Mouse (Mus musculus): ENCODE data around the gene Olfr738. TPM values are rescaled to one million over a fixed set of nuclear protein-coding genes. Genes with fewer than 3 reads are reported as not detected.

Gene Olfr738
- polyA plus RNA-seq (2016; fragmentation: Nextera tagmentation; extraction: Ambion mirVana), result not detected in 2 replicates

DNA sequence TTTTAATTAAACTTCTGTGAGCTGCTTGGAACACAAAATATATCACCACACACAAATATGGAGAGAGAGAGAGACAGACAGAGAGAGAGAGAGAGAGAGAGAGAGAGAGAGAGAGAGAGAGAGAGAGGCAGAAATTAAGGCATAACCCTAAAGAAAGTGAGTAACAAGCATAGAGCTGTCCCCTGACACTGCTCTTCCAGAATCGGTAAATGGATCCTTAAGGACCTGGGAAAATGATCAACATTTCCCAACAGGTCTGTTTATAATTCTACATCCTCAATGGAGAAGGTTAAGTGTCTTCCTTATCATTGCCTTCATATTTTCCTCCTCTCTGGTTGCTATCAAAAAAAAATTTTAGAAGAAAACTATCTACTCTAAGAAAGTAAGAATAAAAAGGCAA lies at the start of gene Olfr738:
TSS of gene Olfr738 (plus strand) at position 301 of the 400 bp plus-strand sequence.
- no peaks in the 10 kb centered on the region for H3K4me1 ChIP-seq
- DNase-seq (ENCODE audit: low spot score), result no peak
- H3K36me3 ChIP-seq, result no peaks in the 10 kb centered on the region
- no peak within 1 kb of the TSS for H3K27ac ChIP-seq (replicated peaks)
- 90% methylated on average over 1 of the region's 1 CpGs for WGBS
- H3K4me3 ChIP-seq, result no peak within 1 kb of the TSS
- no peaks in the 10 kb centered on the region for H3K9me3 ChIP-seq (replicated peaks)
- H3K27me3 ChIP-seq (ENCODE audit: low read depth, poor library complexity, severe bottlenecking), result no peaks in the 10 kb centered on the region

- no peak for DNase-seq (ENCODE audit: low spot score)
- WGBS, result 82% methylated on average over 2 of the region's 2 CpGs
- Histone ChIP-seq H3K9me3 (replicated peaks) (no peaks in the 10 kb centered on the region), H3K4me1 (no peaks in the 10 kb centered on the region), H3K36me3 (no peaks in the 10 kb centered on the region), H3K27me3 (ENCODE audit: low read depth, poor library complexity, severe bottlenecking) (no peaks in the 10 kb centered on the region), H3K27ac (replicated peaks) (no peak within 1 kb of the TSS), H3K4me3 (no peak within 1 kb of the TSS)
Measured at GRCm38 (mm10) chr14:50357593-50357992, 49.8 kb upstream of the Olfr738 start, which contains the start of gene Tlr11. Gene Tlr11 (plus strand): TSS chr14:50357914.

GRCm38 (mm10) chr14:50360480-50360879 lies 46.9 kb upstream of the Olfr738 start:
- 87% methylated on average over 3 of the region's 3 CpGs for WGBS

DNA sequence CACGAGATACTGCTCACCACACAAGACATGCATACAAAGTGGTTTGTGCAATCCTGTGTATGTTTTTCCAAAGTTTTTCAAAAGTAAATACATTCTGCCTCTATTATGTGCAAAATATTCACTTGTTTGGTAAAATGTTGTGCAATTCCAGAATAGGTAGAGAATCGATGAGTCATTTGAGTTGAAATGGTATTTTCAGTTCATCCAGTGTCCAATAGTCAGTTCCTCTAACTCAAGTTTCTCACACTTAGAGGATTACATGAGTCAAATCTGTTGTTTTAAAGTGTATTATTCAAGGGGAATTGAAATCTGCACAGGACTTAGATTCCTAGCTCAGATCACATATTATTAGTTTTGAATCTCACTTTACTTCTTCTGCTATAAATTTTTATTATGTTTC lies 43.8 kb upstream of the Olfr738 start:
- no peaks in the 10 kb centered on the region for H3K4me1 ChIP-seq
- no peaks in the 10 kb centered on the region for H3K27me3 ChIP-seq (ENCODE audit: low read depth, poor library complexity, severe bottlenecking)
- DNase-seq (ENCODE audit: low spot score), result no peak
- no peaks in the 10 kb centered on the region for H3K36me3 ChIP-seq
- no peak overlapping the region for H3K27ac ChIP-seq (replicated peaks)
- H3K9me3 ChIP-seq (replicated peaks), result no peaks in the 10 kb centered on the region
- no peak overlapping the region for H3K4me3 ChIP-seq
- 83% methylated on average over 2 of the region's 2 CpGs for WGBS

More at GRCm38 (mm10) chr14:50360480-50360879, 46.9 kb upstream of the Olfr738 start:
- H3K4me1 ChIP-seq, result no peaks in the 10 kb centered on the region
- H3K4me3 ChIP-seq, result no peak overlapping the region
- H3K27me3 ChIP-seq (ENCODE audit: low read depth, poor library complexity, severe bottlenecking), result no peaks in the 10 kb centered on the region
- DNase-seq (ENCODE audit: low spot score), result no peak
- H3K9me3 ChIP-seq (replicated peaks), result no peaks in the 10 kb centered on the region
- no peaks in the 10 kb centered on the region for H3K36me3 ChIP-seq
- H3K27ac ChIP-seq (replicated peaks), result no peak overlapping the region

DNA sequence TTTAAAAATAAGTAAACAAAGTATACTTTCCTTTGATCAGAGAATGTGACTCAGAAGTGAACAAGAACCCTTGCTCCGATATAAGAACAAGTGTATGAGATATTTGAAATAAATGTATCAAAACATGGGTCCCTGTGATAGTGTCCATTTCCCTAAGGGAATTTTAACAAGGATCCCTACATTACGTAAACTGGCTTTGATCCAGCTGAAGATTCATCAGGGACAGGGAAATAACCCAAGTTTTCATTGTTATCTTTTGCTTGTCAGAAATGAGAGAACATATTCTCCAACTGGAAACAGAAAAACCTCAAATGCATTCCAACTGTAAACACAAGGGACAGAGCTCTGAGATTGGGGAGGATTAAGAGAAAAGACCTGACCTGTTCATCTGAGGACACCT lies 26.5 kb upstream of the Olfr738 start, which contains the start of gene Olfr736:
TSS of gene Olfr736 (plus strand) at position 301 of the 400 bp plus-strand sequence.
- no peaks in the 10 kb centered on the region for H3K36me3 ChIP-seq
- H3K27ac ChIP-seq (replicated peaks), result no peak within 1 kb of the TSS
- DNase-seq (ENCODE audit: low spot score), result no peak
- WGBS, result 89% methylated on average over 2 of the region's 2 CpGs
- no peaks in the 10 kb centered on the region for H3K4me1 ChIP-seq
- H3K9me3 ChIP-seq (replicated peaks), result no peaks in the 10 kb centered on the region
- no peak within 1 kb of the TSS for H3K4me3 ChIP-seq
- no peaks in the 10 kb centered on the region for H3K27me3 ChIP-seq (ENCODE audit: low read depth, poor library complexity, severe bottlenecking)

- no peak within 1 kb of the TSS for H3K27ac ChIP-seq (replicated peaks)
Measured at GRCm38 (mm10) chr14:50418326-50418725, 11.0 kb downstream of the Olfr738 start, which contains the start of gene Olfr739. Gene Olfr739 (plus strand): TSS chr14:50418626.

GRCm38 (mm10) chr14:50445245-50445644 lies 37.9 kb downstream of the Olfr738 start, which contains the start of gene Olfr740:
Gene Olfr740 (plus strand): TSS chr14:50445545.
- 87% methylated on average over 3 of the region's 3 CpGs for WGBS
- Histone ChIP-seq H3K36me3 (no peaks in the 10 kb centered on the region), H3K27me3 (ENCODE audit: low read depth, poor library complexity, severe bottlenecking) (no peaks in the 10 kb centered on the region), H3K27ac (replicated peaks) (no peak within 1 kb of the TSS), H3K4me1 (no peaks in the 10 kb centered on the region), H3K4me3 (no peak within 1 kb of the TSS), H3K9me3 (replicated peaks) (no peaks in the 10 kb centered on the region)
- DNase-seq (ENCODE audit: low spot score), result no peak

More at GRCm38 (mm10) chr14:50418326-50418725, 11.0 kb downstream of the Olfr738 start, which contains the start of gene Olfr739:
- Histone ChIP-seq H3K36me3 (no peaks in the 10 kb centered on the region), H3K4me1 (no peaks in the 10 kb centered on the region), H3K4me3 (no peak within 1 kb of the TSS), H3K27me3 (ENCODE audit: low read depth, poor library complexity, severe bottlenecking) (no peaks in the 10 kb centered on the region), H3K9me3 (replicated peaks) (no peaks in the 10 kb centered on the region)
- WGBS, result 86% methylated on average over 2 of the region's 2 CpGs
- DNase-seq (ENCODE audit: low spot score), result no peak

Other genes with a start within 250 kb of the Olfr738 start
- gene Olfr730, start 219.4 kb upstream of the Olfr738 start, polyA plus RNA-seq (2016; fragmentation: Nextera tagmentation; extraction: Ambion mirVana), result not detected in 2 replicates
- not detected in 2 replicates for gene Olfr731, start 165.7 kb upstream of the Olfr738 start, polyA plus RNA-seq (2016; fragmentation: Nextera tagmentation; extraction: Ambion mirVana)
- not detected in 2 replicates for gene Olfr732, start 123.4 kb upstream of the Olfr738 start, polyA plus RNA-seq (2016; fragmentation: Nextera tagmentation; extraction: Ambion mirVana)
- gene Olfr733, start 106.0 kb upstream of the Olfr738 start, polyA plus RNA-seq (2016; fragmentation: Nextera tagmentation; extraction: Ambion mirVana), result not detected in 2 replicates
- gene Olfr734, start 80.8 kb upstream of the Olfr738 start, polyA plus RNA-seq (2016; fragmentation: Nextera tagmentation; extraction: Ambion mirVana), result not detected in 2 replicates
- not detected in 2 replicates for gene Olfr735, start 58.7 kb upstream of the Olfr738 start, polyA plus RNA-seq (2016; fragmentation: Nextera tagmentation; extraction: Ambion mirVana)
- not detected in 2 replicates for gene Tlr11, start 49.7 kb upstream of the Olfr738 start, polyA plus RNA-seq (2016; fragmentation: Nextera tagmentation; extraction: Ambion mirVana)
- not detected in 2 replicates for gene Olfr736, start 26.4 kb upstream of the Olfr738 start, polyA plus RNA-seq (2016; fragmentation: Nextera tagmentation; extraction: Ambion mirVana)
- gene Olfr739, start 11.1 kb downstream of the Olfr738 start, polyA plus RNA-seq (2016; fragmentation: Nextera tagmentation; extraction: Ambion mirVana), result not detected in 2 replicates
- not detected in 2 replicates for gene Olfr740, start 38.0 kb downstream of the Olfr738 start, polyA plus RNA-seq (2016; fragmentation: Nextera tagmentation; extraction: Ambion mirVana)
- gene Olfr741, start 65.2 kb downstream of the Olfr738 start, polyA plus RNA-seq (2016; fragmentation: Nextera tagmentation; extraction: Ambion mirVana), result not detected in 2 replicates
- not detected in 2 replicates for gene Olfr742, start 96.0 kb downstream of the Olfr738 start, polyA plus RNA-seq (2016; fragmentation: Nextera tagmentation; extraction: Ambion mirVana)
- not detected in 2 replicates for gene Olfr743, start 114.3 kb downstream of the Olfr738 start, polyA plus RNA-seq (2016; fragmentation: Nextera tagmentation; extraction: Ambion mirVana)
- not detected in 2 replicates for gene Olfr744, start 207.3 kb downstream of the Olfr738 start, polyA plus RNA-seq (2016; fragmentation: Nextera tagmentation; extraction: Ambion mirVana)
- gene Olfr745, start 231.8 kb downstream of the Olfr738 start, polyA plus RNA-seq (2016; fragmentation: Nextera tagmentation; extraction: Ambion mirVana), result not detected in 2 replicates
- gene Olfr746, start 239.5 kb downstream of the Olfr738 start, polyA plus RNA-seq (2016; fragmentation: Nextera tagmentation; extraction: Ambion mirVana), result not detected in 2 replicates

Data from midbrain, embryonic 10.5 days (tissue).